Mouse (Mus musculus): ENCODE data around the gene Tomm70a.

GRCm38 (mm10) chr16:57133611-57134010, 12.1 kb downstream of the Tomm70a start:
- TF ChIP-seq CTCF (IDR thresholded peaks at IDR 0.05; ENCODE audit: control insufficient read depth, insufficient read depth, insufficient replicate concordance, low read depth, low read length): no peak
- TF ChIP-seq POLR2A (IDR thresholded peaks at IDR 0.05; ENCODE audit: control insufficient read depth, low read depth, low read length): no peak

Measured in testis, adult 2 months (tissue).